Mouse (Mus musculus) gastrocnemius, adult 2 months (tissue): ENCODE data around the gene Tnc. TPM values are rescaled to one million over a fixed set of nuclear protein-coding genes. Genes with fewer than 3 reads are reported as not detected.
"Not testable (repeated sequence)": the region's sequence is repeated elsewhere in the genome, so short reads cannot be mapped to it uniquely, and the experiment has no call there.

Experiments
- DNase-seq: peaks from one replicate; pipeline ENCODE4 v3.0.0; 2022
- H3K27ac ChIP-seq: fragments of 200-600 bp; 2 replicates; pipeline ENCODE4 v1.8.1; 2022; ENCODE audit warnings: mild to moderate bottlenecking
- H3K4me3 ChIP-seq: fragments of 200-600 bp; 2 replicates; pipeline ENCODE4 v1.8.1; 2022; ENCODE audit warnings: mild to moderate bottlenecking, moderate library complexity
- CTCF ChIP-seq: fragments of 200-600 bp; IDR thresholded peaks from 2 replicates; pipeline ENCODE4 v1.8.1; 2022; ENCODE audit warnings: antibody characterized with exemption, mild to moderate bottlenecking, moderate library complexity
- intact Hi-C: fragments of 180-260 bp; cut with DNase I; formaldehyde crosslinking; loops from one replicate; pipeline ENCODE4 v1.15.1; 2025
- total RNA-seq, 2 experiments: library from RNA; stranded (reverse); gene quantifications; 2 replicates each; pipeline ENCODE4 v1.2.3; 2021

Gene Tnc
- total RNA-seq, 2 experiments from 2014 or later: 1.7 to 10.0 TPM

DNA sequence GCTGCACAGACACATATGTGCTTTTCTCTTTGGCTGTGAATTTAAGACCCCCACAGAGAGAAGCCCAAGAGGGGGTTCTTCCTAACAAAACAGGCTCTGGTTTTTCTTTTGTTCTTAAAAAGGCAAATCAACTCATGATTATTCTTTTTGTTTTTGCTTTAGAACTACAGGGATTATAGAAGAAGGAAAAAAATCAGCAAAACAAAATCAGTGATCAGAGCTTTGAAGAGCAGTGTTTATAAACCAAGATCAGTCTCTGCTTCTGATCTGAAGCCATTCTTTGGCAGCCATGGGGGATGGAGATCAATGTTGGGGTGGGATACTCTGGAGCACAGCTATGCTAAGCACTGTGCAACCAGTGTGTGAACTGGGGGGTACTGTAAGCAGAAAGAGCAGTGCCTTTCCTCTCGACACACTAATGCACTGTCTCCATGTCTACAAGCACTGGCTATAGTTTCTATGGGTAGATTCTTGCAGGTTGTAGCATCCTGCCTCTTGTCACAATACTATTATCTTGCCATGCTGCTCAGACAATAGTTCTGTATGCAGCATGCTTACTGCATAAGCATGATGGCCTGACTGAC is 66.5 kb downstream of the Tnc start:
- intact Hi-C loops: no loop called here
- Histone ChIP-seq H3K4me3 (no peak overlapping the region), H3K27ac (no peak overlapping the region)
- DNase-seq: no peak
- no peak for TF ChIP-seq CTCF

- DNase-seq: no peak
- intact Hi-C loops: no loop called here
- H3K4me3 ChIP-seq: no peak overlapping the region
- H3K27ac ChIP-seq: no peak overlapping the region
- no peak for TF ChIP-seq CTCF
Observed at GRCm38 (mm10) chr4:63979635-63980034, 67.2 kb downstream of the Tnc start.

DNA sequence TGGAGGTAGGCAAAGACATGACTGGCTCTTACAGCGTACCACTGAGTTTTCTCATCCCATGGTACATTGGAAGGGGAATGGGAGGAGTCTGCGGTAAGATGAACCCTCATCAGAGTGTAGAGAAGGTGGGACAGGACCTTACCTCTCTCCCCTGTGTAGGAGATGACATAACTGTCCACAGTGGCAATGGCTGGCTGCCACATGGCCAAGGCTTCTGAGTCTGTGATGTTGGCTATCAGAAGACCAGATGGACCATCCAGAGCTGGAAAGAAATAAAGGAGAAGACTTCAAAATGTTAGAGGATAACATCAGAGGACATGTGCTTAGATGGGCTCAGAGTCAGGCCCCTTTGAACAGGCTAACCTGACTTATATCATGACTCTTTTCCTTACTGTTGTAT is 74.3 kb downstream of the Tnc start:
- intact Hi-C loops: no loop called here
- Histone ChIP-seq H3K27ac (no peak overlapping the region), H3K4me3 (no peak overlapping the region)
- TF ChIP-seq CTCF: no peak
- no peak for DNase-seq

DNA sequence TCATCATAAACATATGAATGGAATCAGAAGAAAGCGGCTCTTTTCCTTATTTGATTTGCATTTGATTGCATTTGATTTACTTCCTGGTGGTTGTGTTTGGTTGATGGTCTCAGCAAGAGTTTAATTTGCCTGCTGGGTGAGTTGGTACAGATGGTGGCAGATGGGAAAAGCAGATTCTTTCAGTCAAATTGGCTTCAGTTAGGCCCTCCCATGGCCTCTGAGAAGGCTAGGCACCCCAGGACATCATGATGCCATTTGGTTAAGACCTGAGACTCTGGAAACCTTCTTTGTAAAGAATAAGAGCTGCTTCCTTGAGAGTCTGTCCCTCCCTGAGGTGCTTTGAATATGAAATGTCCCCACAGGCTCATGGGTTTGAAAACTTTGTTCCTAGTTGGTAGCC is 75.1 kb downstream of the Tnc start:
- intact Hi-C loops: no loop called here
- no peak overlapping the region for H3K27ac ChIP-seq
- TF ChIP-seq CTCF: no peak
- DNase-seq: no peak
- H3K4me3 ChIP-seq: no peak overlapping the region

DNA sequence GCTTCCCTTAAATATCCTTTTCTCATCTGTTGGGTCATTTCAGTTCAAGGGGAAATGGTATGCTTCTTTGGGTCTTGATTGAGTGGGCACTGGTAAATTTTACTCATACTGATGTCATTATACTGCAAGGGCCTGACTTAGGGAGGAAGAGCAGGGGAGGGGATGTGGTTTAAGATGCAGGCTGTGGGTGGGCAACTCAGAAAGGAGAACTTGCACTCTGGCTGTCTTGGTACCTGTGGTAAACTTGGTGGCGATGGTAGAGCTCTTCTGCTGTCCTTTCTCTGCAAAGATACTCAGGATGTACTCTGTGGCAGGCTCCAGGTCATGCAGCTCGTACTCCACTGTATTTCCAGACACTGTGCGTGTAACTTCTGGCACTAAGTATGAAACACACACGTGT is 75.9 kb downstream of the Tnc start:
- TF ChIP-seq CTCF: no peak
- DNase-seq: no peak
- intact Hi-C loops: no loop called here
- Histone ChIP-seq H3K4me3 (no peak overlapping the region), H3K27ac (no peak overlapping the region)

DNA sequence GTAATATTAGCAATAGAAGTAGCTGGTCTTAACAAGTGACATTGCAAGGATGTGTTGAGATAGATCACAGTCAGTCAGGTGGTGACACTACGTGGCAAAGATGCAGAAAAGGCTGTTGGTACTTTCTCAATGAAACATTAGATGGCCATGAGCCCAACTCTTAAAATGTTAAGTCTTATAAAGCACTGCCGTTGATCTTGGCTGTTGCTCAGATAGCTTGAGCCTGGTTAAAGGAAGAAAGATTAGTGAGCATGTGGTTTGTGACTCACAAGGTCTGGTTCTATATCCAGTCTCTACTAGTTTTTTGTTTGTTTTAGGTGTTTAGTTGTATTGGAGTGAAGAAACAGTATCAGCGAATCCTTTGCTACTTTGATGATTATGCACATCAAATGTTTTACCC is 76.9 kb downstream of the Tnc start:
- intact Hi-C loops: no loop called here
- no peak overlapping the region for H3K4me3 ChIP-seq
- H3K27ac ChIP-seq: no peak overlapping the region
- no peak for DNase-seq
- TF ChIP-seq CTCF: no peak

DNA sequence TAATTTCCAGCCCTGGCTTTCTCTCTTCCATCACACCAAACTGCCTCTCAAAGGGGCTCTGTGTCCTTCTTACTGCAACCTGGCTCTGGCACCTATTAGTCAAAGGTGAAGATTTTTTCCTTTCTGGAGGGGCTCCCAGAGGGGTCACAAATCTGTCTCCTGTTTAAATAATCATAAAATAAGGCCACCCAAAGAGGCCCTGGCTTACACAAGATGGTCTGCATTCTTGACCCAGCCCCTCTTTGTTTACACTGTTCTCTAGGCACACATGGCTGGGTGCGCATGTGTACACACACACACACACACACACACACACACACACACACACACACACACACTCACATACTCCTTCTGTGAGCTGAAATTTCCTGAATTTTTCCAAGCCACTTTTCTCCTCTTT is 83.4 kb downstream of the Tnc start:
- DNase-seq: no peak
- TF ChIP-seq CTCF: no peak
- intact Hi-C loops: no loop called here
- Histone ChIP-seq H3K27ac (no peak overlapping the region), H3K4me3 (no peak overlapping the region)

- no peak overlapping the region for H3K27ac ChIP-seq
- intact Hi-C loops: no loop called here
- no peak overlapping the region for H3K4me3 ChIP-seq
- no peak for TF ChIP-seq CTCF
- DNase-seq: no peak
Observed at GRCm38 (mm10) chr4:63961858-63962468, 84.9 kb downstream of the Tnc start.

GRCm38 (mm10) chr4:63958601-63959000 is 88.2 kb downstream of the Tnc start:
- TF ChIP-seq CTCF: no peak
- DNase-seq: no peak
- no peak overlapping the region for H3K4me3 ChIP-seq
- no peak overlapping the region for H3K27ac ChIP-seq
- intact Hi-C loops: no loop called here

DNA sequence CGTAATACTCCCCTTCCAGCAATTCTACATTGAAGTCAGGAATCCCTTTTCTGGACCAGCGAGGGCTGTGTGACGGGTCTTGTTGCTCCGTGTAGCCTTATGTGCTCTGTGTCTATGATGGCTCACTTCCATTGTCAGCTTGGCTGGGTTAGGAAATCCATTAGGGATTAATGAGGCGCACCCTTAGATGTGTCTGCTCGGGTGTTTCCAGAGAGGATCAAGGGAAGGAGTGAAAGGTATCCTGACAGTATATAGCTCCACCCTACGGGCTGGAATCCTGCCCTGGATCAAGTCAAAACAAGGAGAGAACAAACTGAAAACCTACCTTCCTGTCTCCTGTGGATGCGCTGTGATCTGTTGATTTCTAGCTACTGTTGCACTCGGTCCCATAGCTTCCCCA is 96.8 kb downstream of the Tnc start:
- intact Hi-C loops: no loop called here
- TF ChIP-seq CTCF: no peak

DNA sequence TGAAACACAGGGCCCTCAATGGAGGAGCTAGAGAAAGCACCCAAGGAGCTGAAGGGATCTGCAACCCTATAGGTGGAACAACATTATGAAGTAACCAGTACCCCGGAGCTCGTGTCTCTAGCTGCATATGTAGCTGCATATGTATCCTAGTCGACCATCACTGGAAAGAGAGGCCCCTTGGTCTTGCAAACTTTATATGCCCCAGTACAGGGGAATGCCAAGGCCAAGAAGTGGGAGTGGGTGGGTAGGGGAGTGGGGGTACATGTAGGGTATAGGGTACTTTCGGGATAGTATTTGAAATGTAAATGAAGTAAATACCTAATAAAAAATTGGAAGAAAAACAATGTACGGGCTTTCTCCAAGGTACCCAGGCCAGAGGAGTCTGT is 98.1 kb downstream of the Tnc start:
- not testable (repeated sequence) for DNase-seq, H3K27ac ChIP-seq, H3K4me3 ChIP-seq
- intact Hi-C loops: loop anchor here (1.0 to 2.0 kb wide), 4 partner anchors 262 to 580 kb away; no protein-coding TSS in a partner anchor

More for the DNA sequence above, 96.8 kb downstream of the Tnc start:
- H3K4me3 ChIP-seq: no peak overlapping the region
- no peak for DNase-seq
- no peak overlapping the region for H3K27ac ChIP-seq

DNA sequence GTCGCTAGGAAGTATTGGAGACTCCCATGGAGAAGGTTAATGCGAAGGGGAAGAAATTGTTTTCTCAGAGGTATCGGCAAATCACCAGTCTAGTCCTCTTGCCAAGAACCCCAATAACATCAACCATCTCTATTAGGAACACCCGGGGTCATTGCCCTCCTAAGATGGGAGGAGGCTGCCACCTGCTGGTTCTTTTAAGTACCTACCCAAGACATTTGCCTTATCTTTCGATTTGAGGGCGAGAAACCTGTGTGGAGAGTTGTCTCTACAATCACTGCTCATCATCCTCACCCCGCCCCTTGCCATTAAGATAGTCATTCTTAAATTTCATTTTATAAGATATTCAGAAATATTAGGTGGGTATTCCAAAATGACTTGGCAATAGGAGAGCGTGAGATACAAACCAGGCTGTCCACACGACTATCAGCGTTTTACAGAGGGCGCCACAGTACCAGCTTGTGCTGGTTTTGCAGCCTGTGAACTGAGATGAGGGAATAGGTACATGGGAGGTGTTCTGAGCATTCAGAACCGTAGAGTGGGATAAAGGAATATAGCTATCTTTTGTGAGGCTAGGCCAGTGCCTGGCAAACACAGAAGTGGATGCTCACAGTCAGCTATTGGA is 98.6 kb downstream of the Tnc start:
- Histone ChIP-seq H3K4me3 (peak overlapping the region; percentile 50), H3K27ac (no peak overlapping the region)
- peak; percentile 41 for DNase-seq
- TF ChIP-seq CTCF: peak; percentile 87
- intact Hi-C loops: loop anchor here (1.0 to 2.0 kb wide), 4 partner anchors 261 to 579 kb away; no protein-coding TSS in a partner anchor

DNA sequence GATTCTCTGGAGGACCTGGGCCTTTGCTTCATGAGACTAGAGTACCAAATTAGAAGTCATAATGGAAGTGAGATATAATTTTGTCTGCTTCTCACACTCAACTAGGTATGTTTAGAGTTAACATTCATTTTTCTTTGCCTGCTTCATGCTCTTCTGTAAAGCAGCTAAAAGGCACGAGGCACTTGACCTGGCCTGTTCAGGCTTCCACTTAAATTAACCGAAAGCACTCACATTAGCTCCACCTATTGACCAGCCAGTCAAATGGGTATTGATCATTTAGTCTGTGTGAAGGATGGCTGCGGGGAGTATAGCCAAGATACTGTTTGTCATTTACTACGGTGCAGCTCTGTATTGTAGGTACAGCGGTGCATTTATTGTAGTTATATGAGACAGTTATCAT is 103.0 kb downstream of the Tnc start:
- TF ChIP-seq CTCF: no peak
- Histone ChIP-seq H3K27ac (no peak overlapping the region), H3K4me3 (no peak overlapping the region)
- DNase-seq: no peak
- intact Hi-C loops: no loop called here

DNA sequence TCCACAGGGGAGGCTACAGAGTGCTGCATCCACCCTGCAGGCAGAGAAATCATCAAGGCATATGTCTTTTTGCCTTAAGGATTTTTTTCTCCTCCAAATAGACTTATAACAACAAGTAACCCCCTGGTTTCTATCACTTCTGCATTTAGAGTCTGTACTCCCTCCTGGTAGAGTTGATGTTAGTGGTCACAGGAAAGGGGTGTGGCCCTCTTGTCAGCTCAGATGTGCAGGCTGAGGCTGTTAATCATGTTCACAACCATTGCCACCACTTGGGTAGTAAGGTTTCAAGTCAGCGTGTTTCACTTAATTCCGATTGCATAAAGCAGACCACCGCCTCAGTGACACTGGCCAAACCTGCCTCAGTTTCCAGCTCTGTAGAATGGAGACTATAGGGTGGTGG is 103.9 kb downstream of the Tnc start:
- H3K4me3 ChIP-seq: no peak overlapping the region
- no peak for TF ChIP-seq CTCF
- intact Hi-C loops: no loop called here
- H3K27ac ChIP-seq: no peak overlapping the region
- DNase-seq: no peak
